Mouse (Mus musculus) bone marrow macrophage, adult 2 months (primary cell): ENCODE measurements around the gene Rpl10. TPM values are rescaled to one million over a fixed set of nuclear protein-coding genes. Genes with fewer than 3 reads are reported as not detected.

ENCODE experiments used
- H3K27ac ChIP-seq: 2 replicates; pipeline ENCODE4 v1.5.1; 2012; ENCODE audit warnings: low read depth, low read length; ENCODE audit not compliant: insufficient read depth
- H3K4me1 ChIP-seq: 2 replicates; pipeline ENCODE4 v1.6.1; 2012; ENCODE audit warnings: low read length; ENCODE audit not compliant: control insufficient read depth, insufficient read depth
- H3K4me3 ChIP-seq: 2 replicates; pipeline ENCODE4 v1.5.1; 2012; ENCODE audit warnings: mild to moderate bottlenecking, low read length, moderate library complexity; ENCODE audit not compliant: insufficient read depth
- CTCF ChIP-seq: IDR thresholded peaks from 2 replicates; pipeline ENCODE4 v1.5.1; 2012; ENCODE audit warnings: low read depth, mild to moderate bottlenecking, low read length, moderate library complexity
- POLR2A ChIP-seq: IDR thresholded peaks from 2 replicates; pipeline ENCODE4 v1.6.1; 2012; ENCODE audit warnings: mild to moderate bottlenecking, low read depth, low read length, borderline replicate concordance
- polyA plus RNA-seq: library from polyadenylated mRNA; stranded (reverse); fragments of >200 nt; gene quantifications from 2 replicates; pipeline ENCODE4 v1.2.4, GENCODE M21; 2012; ENCODE audit not compliant: missing spikeins, insufficient read depth, insufficient read length

Gene Rpl10
- polyA plus RNA-seq, 1 experiment = 172 TPM

GRCm38 (mm10) chrX:74246693-74247092 lies 23.9 kb upstream of the Rpl10 start:
- Histone ChIP-seq H3K4me3 (peak overlapping the region; percentile 67), H3K27ac (peak overlapping the region; percentile 81), H3K4me1 (peaks cover 29% of the 10 kb centered on the region)
- TF ChIP-seq POLR2A (no peak), CTCF (no peak)

DNA sequence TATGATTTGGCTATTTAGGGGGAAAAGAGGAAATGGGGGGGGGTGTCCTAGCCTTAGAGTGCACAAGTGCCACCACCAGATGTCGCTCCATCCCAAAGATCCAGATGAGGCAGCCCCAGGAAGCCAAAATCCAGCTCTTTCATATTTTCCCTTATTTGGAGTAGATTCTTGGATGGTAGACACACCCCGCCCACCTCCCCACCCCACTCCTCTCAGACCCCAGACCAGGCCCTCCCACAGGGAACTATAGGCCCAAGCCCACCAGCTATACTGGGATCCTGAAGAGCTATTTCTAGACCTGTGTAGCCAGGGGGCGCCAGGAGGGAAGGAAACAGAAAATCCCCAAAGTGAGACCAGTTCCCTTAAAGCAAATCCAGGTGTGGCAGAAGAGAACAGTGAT lies 22.0 kb upstream of the Rpl10 start:
- TF ChIP-seq CTCF (peak; percentile 36; the same call in 1 of the 2 replicates), POLR2A (no peak)
- peak overlapping the region; percentile 63 for H3K4me3 ChIP-seq
- no peak overlapping the region for H3K27ac ChIP-seq
- peaks cover 13% of the 10 kb centered on the region for H3K4me1 ChIP-seq

GRCm38 (mm10) chrX:74249615-74250014 lies 21.0 kb upstream of the Rpl10 start, which contains the start of gene Flna:
TSS of gene Flna (minus strand) at chrX:74249820.
- H3K27ac ChIP-seq = peak within 1 kb of the TSS; percentile 29

DNA sequence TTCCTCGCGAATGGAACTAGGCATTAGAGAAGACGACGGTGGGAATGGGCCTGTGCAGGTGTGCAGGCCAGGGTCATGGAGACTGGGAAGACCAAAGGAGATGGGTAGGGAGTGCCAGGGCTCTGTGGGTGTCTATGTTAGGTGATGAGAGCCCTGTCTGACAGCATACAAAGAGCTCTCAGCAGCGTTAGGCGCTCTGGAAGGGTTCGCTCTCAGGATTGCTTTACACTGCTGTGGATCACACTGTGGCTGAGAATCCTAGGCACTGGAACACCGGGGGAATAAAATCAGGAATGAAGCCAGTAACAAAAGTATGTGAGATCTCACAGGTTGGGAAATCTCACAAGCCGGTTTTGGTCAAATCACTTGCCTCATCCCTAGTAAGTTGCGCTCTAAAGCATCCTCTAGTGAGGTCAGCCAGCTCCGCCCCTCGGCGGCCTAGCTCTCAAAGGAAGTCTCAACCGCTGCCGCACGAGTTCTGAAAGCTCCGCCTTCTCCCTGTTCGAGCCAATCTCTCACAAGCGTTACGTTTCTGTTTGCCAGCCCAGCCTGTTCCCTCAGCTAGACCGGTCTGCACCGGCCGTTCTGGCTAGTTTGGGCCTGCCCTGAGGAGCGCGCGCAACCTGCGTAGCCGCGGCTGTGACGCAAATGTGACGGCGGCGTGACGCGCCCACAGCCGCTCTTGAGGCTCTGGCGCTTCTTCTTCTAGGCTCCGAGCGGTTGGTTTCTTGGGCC lies 16.3 kb upstream of the Rpl10 start, which contains the start of gene Emd:
Emd (plus strand) TSS at position 535 of the 735 bp plus-strand sequence.
- TF ChIP-seq POLR2A (no peak), CTCF (no peak)
- peak within 1 kb of the TSS; percentile 63 for H3K27ac ChIP-seq

More at GRCm38 (mm10) chrX:74249615-74250014, 21.0 kb upstream of the Rpl10 start, which contains the start of gene Flna:
- peak within 1 kb of the TSS; percentile 63 for H3K4me3 ChIP-seq
- H3K4me1 ChIP-seq = peaks cover 10% of the 10 kb centered on the region
- no peak for TF ChIP-seq POLR2A
- no peak for TF ChIP-seq CTCF

DNA sequence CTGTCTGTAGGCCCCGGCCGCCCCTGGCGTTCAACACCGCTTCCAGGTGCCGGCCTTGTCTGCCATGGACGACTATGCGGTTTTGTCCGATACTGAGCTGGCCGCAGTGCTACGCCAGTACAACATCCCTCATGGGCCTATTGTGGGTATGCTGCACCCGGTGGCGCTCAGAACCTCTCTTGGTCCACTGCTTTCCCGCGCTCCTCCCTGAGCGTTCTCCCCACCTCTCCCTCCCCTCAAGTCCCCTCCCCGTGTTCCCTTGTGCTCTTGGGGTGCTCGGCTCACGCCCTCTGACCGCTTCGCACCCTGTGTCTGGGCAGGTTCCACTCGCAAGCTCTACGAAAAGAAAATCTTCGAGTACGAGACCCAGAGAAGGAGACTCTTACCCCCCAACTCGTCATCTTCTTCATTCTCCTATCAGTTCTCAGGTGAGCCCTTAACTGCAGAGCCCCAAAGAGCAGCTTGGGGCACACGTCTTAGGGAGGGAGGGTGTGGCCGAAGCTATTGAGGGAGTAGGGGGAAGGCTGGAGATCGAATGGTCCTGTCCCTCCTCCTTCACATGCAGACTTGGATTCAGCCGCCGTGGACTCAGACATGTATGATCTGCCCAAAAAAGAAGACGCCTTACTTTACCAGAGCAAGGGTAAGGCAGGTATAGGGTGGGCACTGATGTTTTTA lies 15.6 kb upstream of the Rpl10 start:
- peak overlapping the region; percentile 63 for H3K27ac ChIP-seq
- peak overlapping the region; percentile 74 for H3K4me3 ChIP-seq
- H3K4me1 ChIP-seq = peaks cover 2% of the 10 kb centered on the region
- TF ChIP-seq CTCF = no peak

More for the DNA sequence above, 16.3 kb upstream of the Rpl10 start, which contains the start of gene Emd:
- H3K4me1 ChIP-seq = peaks cover 4% of the 10 kb centered on the region
- H3K4me3 ChIP-seq = peak within 1 kb of the TSS; percentile 74

DNA sequence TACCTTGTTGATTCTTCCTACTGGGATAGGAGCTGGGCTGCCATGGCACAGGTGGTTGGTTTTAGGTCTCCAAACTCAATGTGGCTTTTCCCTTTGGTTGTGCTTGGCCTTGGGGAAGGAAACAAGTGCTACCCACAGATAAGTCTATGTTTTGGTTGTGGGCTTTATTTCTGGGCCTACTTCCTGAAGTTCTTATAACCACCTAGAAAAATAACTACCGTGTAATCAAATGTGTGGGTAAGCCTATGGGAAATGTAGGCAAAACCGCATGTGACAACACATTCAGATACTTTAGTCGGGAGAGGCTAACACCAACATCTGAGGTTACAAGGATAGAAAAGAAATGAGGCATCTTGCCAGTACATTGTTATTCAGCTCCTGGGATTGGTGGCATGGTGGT lies 12.9 kb upstream of the Rpl10 start:
- no peak overlapping the region for H3K4me3 ChIP-seq
- H3K27ac ChIP-seq = no peak overlapping the region
- TF ChIP-seq POLR2A = no peak
- TF ChIP-seq CTCF = no peak
- H3K4me1 ChIP-seq = no peaks in the 10 kb centered on the region; the same call in 1 of the 2 replicates

GRCm38 (mm10) chrX:74269736-74270061 lies 913 bp upstream of the Rpl10 start:
- Histone ChIP-seq H3K27ac (peak overlapping the region; percentile 86), H3K4me3 (peak overlapping the region; percentile 48), H3K4me1 (peaks cover 5% of the 10 kb centered on the region)
- TF ChIP-seq POLR2A (no peak), CTCF (no peak)

- TF ChIP-seq POLR2A = no peak
- no peak for TF ChIP-seq CTCF
- peak overlapping the region; percentile 90 for H3K4me3 ChIP-seq
- peak overlapping the region; percentile 96 for H3K27ac ChIP-seq
- peaks cover 9% of the 10 kb centered on the region for H3K4me1 ChIP-seq
Observed at GRCm38 (mm10) chrX:74270902-74271551, 415 bp downstream of the Rpl10 start.

GRCm38 (mm10) chrX:74273422-74274322 lies 3.1 kb downstream of the Rpl10 start:
- Histone ChIP-seq H3K4me3 (peak overlapping the region; percentile 10), H3K4me1 (peaks cover 20% of the 10 kb centered on the region), H3K27ac (peak overlapping the region; percentile 68)
- no peak for TF ChIP-seq CTCF
- no peak for TF ChIP-seq POLR2A

DNA sequence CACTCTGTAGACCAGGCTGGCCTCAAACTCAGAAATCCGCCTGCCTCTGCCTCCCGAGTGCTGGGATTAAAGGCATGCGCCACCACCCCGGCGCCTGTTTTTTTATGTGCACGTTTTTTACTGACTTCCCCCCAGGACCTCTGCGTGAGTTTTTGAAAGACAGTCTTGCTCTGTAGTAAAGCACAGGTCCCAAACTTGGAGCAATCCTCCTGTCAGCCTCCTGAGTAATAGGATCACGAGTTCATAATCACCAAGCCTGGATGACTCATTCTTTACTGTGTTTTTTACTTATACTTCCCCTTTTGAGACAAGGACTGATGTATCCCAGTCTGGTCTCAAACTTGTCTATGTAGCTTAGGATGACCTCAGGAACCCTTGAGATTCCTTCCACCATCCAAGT lies 7.3 kb downstream of the Rpl10 start:
- peaks cover 16% of the 10 kb centered on the region for H3K4me1 ChIP-seq
- H3K27ac ChIP-seq = peak overlapping the region; percentile 95
- no peak overlapping the region for H3K4me3 ChIP-seq
- no peak for TF ChIP-seq CTCF
- TF ChIP-seq POLR2A = no peak
